Mouse (Mus musculus) duodenum, adult 2 months (tissue): ENCODE results near the gene Ube2j2. TPM values are rescaled to one million over a fixed set of nuclear protein-coding genes. Genes with fewer than 3 reads are reported as not detected.

Source experiments
- polyA plus RNA-seq: library from polyadenylated mRNA; depleted of rRNA; stranded (reverse); fragments of >200 nt; gene quantifications from 2 replicates; pipeline ENCODE4 v1.2.3, GENCODE M21; 2012; ENCODE audit warnings: low replicate concordance; rRNA removed

Gene Ube2j2
- polyA plus RNA-seq: 123 and 179 TPM in 2 replicates

DNA sequence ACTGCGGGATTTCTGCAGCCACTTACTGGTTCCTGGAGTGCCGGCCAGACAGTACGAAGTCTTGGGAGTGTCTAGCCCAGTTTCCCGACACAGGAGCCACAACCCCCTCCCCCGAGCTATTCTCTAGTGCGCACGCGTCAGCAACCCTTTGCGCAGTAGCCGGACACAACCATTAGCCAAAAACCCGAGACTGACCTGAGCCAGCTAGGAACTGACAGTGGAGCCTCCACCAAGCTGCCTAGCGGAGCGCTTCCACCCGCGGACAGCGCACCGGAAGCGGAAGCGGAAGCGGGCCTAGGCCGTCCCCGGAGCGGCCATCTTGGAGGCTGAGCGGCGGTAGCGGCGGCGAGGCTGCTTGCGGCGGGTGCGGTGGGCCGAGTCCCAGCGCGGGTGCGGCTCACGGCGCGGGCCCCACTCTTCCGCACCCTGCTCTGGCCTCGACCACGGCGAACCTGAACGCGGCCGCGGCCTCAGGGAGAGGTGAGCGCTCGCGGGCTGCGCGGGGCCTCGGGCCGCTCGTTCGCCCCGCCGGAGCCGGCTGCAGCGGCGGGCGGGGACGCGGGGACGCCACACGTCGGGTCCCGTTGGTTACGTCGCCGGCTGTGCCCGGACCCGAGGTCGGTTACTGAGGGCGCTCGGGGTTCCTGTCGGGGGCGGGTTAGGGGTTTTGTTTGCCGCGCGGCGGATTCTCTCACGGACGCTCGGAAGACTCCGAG, at the start of gene Ube2j2:
Gene Ube2j2 (plus strand): TSS at position 298 of the 716 bp plus-strand sequence.

DNA sequence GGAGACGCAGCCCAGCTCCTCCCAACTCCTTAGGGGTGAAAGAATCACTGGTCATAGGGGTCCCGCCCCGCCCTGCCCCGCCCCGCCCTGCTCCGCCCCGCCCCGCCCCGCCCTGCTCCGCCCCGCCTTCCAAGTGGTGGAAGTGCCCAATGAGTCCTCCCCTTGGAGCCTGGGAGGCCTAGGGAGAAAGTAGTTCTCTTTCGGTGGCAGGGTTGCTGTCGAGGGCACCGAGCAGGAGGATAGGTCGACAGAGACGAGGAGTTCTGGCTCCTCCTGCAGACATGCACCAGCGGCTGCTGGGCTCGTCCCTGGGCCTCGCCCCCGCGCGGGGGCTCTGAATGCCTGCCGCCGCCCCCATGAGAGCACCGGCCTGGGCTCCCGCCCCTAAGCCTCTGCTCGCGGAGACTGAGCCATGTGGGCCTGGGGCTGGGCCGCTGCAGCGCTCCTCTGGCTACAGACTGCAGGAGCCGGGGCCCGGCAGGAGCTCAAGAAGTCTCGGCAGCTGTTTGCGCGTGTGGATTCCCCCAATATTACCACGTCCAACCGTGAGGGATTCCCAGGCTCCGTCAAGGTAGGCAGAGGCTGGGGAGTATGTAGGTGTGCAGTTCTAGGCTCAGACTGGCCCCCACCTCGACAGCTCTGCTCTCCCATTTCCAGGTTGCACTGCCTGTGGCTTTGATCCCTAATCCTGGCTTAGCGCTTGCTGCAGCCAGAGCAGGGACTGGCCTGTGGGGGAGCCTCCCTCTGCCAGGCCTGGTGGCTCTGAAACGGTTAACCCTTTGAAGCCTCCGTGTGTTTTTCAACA, 18.7 kb downstream of the Ube2j2 start, which contains the start of gene C1qtnf12:
Gene C1qtnf12 (plus strand): TSS at position 152 of the 805 bp plus-strand sequence.

DNA sequence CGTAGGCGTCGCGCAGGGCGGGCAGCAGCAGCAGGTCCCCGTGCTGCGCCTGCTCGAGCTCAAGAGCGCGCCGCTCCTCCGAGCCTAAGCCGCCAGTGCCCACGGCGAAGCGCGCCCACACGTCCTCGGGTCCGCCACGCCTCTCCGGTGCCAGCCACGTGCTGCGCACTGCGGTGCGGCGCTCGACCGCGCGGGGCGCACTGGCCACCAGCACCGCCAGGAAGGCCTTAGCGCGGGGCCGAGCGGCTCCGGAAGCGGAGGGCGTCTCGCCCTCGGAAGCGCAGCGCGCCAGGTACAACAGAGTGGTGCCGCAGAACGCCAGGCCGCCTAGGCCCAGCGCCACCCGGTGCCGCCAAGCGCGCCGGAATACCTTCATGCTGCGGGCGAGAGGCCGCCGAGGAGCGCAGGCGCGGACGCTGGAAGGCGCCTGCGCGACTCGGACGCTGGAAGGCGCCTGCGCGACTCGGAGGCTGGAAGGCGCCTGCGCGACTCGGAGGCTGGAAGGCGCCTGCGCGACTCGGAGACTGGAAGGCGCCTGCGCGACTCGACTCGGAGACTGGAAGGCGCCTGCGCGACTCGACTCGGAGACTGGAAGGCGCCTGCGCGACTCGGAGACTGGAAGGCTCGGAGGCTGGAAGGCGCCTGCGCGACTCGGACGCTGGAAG, 48.7 kb downstream of the Ube2j2 start, which contains the start of the genes B3galt6 and Sdf4:
Gene B3galt6 (minus strand): TSS at position 409 of the 665 bp plus-strand sequence.
Gene Sdf4 (plus strand): TSS at position 632 of the 665 bp plus-strand sequence.

Other genes with a start within 250 kb of the Ube2j2 start
- 28.5 and 30.2 TPM in 2 replicates for gene Fndc10, start 249.5 kb upstream of the Ube2j2 start, polyA plus RNA-seq
- 124 and 138 TPM in 2 replicates for gene Ssu72, start 239.0 kb upstream of the Ube2j2 start, polyA plus RNA-seq
- 0.58 and 0.78 TPM in 2 replicates for gene Tmem240, start 209.0 kb upstream of the Ube2j2 start, polyA plus RNA-seq
- 102 and 109 TPM in 2 replicates for gene Atad3a, start 182.7 kb upstream of the Ube2j2 start, polyA plus RNA-seq
- 19.1 and 135 TPM in 2 replicates for gene Vwa1, start 169.1 kb upstream of the Ube2j2 start, polyA plus RNA-seq
- gene Tmem88b, start 158.0 kb upstream of the Ube2j2 start, polyA plus RNA-seq: 3.1 and 6.1 TPM in 2 replicates
- gene Ankrd65, start 153.4 kb upstream of the Ube2j2 start, polyA plus RNA-seq: not detected in 2 replicates
- 32.6 and 49.9 TPM in 2 replicates for gene Mrpl20, start 141.0 kb upstream of the Ube2j2 start, polyA plus RNA-seq
- gene Ccnl2, start 131.3 kb upstream of the Ube2j2 start, polyA plus RNA-seq: 23.8 and 25.3 TPM in 2 replicates
- 159 and 208 TPM in 2 replicates for gene Aurkaip1, start 112.6 kb upstream of the Ube2j2 start, polyA plus RNA-seq
- 69.2 and 97.5 TPM in 2 replicates for gene Mxra8, start 104.2 kb upstream of the Ube2j2 start, polyA plus RNA-seq
- 142 and 173 TPM in 2 replicates for gene Dvl1, start 96.4 kb upstream of the Ube2j2 start, polyA plus RNA-seq
- gene Tas1r3, start 80.5 kb upstream of the Ube2j2 start, polyA plus RNA-seq: 1.1 and 1.2 TPM in 2 replicates
- gene Cptp, start 74.4 kb upstream of the Ube2j2 start, polyA plus RNA-seq: 56.0 and 86.9 TPM in 2 replicates
- gene Ints11, start 74.3 kb upstream of the Ube2j2 start, polyA plus RNA-seq: 14.6 and 19.2 TPM in 2 replicates
- gene Pusl1, start 52.0 kb upstream of the Ube2j2 start, polyA plus RNA-seq: 30.9 and 65.5 TPM in 2 replicates
- 13.3 and 14.8 TPM in 2 replicates for gene Acap3, start 52.0 kb upstream of the Ube2j2 start, polyA plus RNA-seq
- 121 and 260 TPM in 2 replicates for gene C1qtnf12, start 18.5 kb downstream of the Ube2j2 start, polyA plus RNA-seq
- gene B3galt6, start 48.8 kb downstream of the Ube2j2 start, polyA plus RNA-seq: 5.3 and 6.9 TPM in 2 replicates
- 44.0 and 69.6 TPM in 2 replicates for gene Sdf4, start 49.0 kb downstream of the Ube2j2 start, polyA plus RNA-seq
- 3.6 and 6.5 TPM in 2 replicates for gene Tnfrsf4, start 70.0 kb downstream of the Ube2j2 start, polyA plus RNA-seq
- gene Tnfrsf18, start 82.3 kb downstream of the Ube2j2 start, polyA plus RNA-seq: 2.5 and 3.5 TPM in 2 replicates
- gene Ttll10, start 115.6 kb downstream of the Ube2j2 start, polyA plus RNA-seq: 5.6 and 8.2 TPM in 2 replicates
- gene 9430015G10Rik, start 166.2 kb downstream of the Ube2j2 start, polyA plus RNA-seq: 8.9 and 11.4 TPM in 2 replicates
- gene Rnf223, start 186.7 kb downstream of the Ube2j2 start, polyA plus RNA-seq: 0.29 and 0.46 TPM in 2 replicates